Mouse (Mus musculus) heart, postnatal 0 days (tissue): ENCODE results near the gene Ces2b.
"Not testable (repeated sequence)": the region's sequence is repeated elsewhere in the genome, so short reads cannot be mapped to it uniquely, and the experiment has no call there.

Experiments used
- CTCF ChIP-seq: IDR thresholded peaks from 2 replicates; pipeline ENCODE4 v1.5.1; 2016; ENCODE audit warnings: antibody characterized with exemption, control low read depth, low read depth
- EP300 ChIP-seq: IDR thresholded peaks from 2 replicates; pipeline ENCODE4 v1.6.1; 2016; ENCODE audit warnings: antibody characterized with exemption, low read depth

GRCm38 (mm10) chr8:104866844-104867531 is 35.6 kb downstream of the Ces2b start:
- not testable (repeated sequence) for TF ChIP-seq EP300, CTCF
